Mouse (Mus musculus) 3134 (cell line): Measurements from ENCODE around the gene Nrip3.

ENCODE experiments used
- DNase-seq: peaks from one replicate; pipeline ENCODE4 v3.0.0-alpha.2; 2011; ENCODE audit warnings: low spot score; ENCODE audit not compliant: insufficient read length; ENCODE audit errors: extremely low read depth

Nrip3 gene

GRCm38 (mm10) chr7:109708961-109709382 is 72.9 kb downstream of the Nrip3 start:
- DNase-seq: peak; percentile 66
